In the genomic region with DNA sequence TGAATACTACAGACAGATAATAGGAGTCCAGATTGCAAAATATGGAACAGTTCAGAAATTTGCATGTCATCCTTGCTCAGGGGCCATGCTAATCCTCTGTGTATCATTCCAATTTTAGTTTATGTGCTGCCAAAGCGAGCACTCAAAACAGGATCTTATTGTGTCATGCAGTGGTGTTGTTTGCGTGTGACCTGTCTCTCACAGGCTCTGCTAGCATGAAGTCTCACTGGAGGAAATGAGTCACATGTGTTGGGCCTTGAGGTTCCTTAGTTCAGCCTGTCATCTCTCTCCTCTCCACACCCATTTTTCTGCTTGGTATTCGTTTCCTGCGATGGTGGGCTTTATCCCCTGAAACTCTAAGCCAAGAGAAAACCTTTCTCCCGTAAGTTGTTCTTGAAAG, we compare ENCODE assay signal across 24 mouse cellular contexts.
A peak's percentile ranks its signal among the peaks of the same experiment; 100 is the strongest.
DNase-seq lines count a peak whose midpoint lies in the region; ATAC-seq lines count a peak whose summit lies in the region.
"Had no signal": no experiment of that assay in that cellular context is flagged by ENCODE, and none has a peak within 500 bp of the region (broad histone marks: within the 10 kb centered on the region; RNA-seq: fewer than 3 reads in every experiment).

No protein-coding gene starts in this region.

- H3K9me3 ChIP-seq in heart, embryonic 10.5 days = no peaks in the 10 kb centered on the region
- no peaks in the 10 kb centered on the region for H3K9me3 ChIP-seq in forebrain, embryonic 13.5 days (replicated peaks)
- H3K9me3 ChIP-seq: embryonic facial prominence, embryonic 10.5 days; embryonic facial prominence, embryonic 12.5 days; G1E had no signal

- H3K36me3 ChIP-seq in heart, embryonic 10.5 days = no peaks in the 10 kb centered on the region
- H3K36me3 ChIP-seq in forebrain, embryonic 13.5 days (ENCODE audit: poor library complexity, severe bottlenecking) = no peaks in the 10 kb centered on the region
- H3K36me3 ChIP-seq: embryonic facial prominence, embryonic 12.5 days; G1E had no signal

- no peak for ATAC-seq in forebrain, embryonic 13.5 days
- ATAC-seq: activated CD4-positive, CD25-positive, alpha-beta regulatory T cell, adult 4 months; forebrain, embryonic 14.5 days; forebrain, embryonic 16.5 days; Patski had no signal

- H3K4me1 ChIP-seq in heart, embryonic 10.5 days = no peaks in the 10 kb centered on the region
- no peaks in the 10 kb centered on the region for H3K4me1 ChIP-seq in forebrain, embryonic 13.5 days
- H3K4me1 ChIP-seq: embryonic facial prominence, embryonic 10.5 days; embryonic facial prominence, embryonic 12.5 days had no signal

- peak; percentile 29 for DNase-seq in heart, adult 11 months
- DNase-seq in heart, embryonic 10.5 days (ENCODE audit: low spot score) = no peak
- DNase-seq in lung, postnatal 36 days = peak; percentile 23
- no peak for DNase-seq in lung, postnatal 10 days
- peak; percentile 49 for DNase-seq in 3T3-L1 (ENCODE audit: low read depth, low spot score)
- DNase-seq in CD4-positive helper T cell, adult 2 months (ENCODE audit: low read depth, low spot score) = peak; percentile 15
- no peak for DNase-seq in retina, postnatal 1 day
- DNase-seq: adrenal gland, adult 8-10 months; adrenal gland, postnatal 14 days; adrenal gland, postnatal 36 days; B cell, adult 2 months; cerebellum, adult 11-12 months; cerebellum, adult 2 months; cerebellum, adult 9-10 months; cerebellum, postnatal 10 days; cerebellum, postnatal 25 days had no signal

- H3K4me3 ChIP-seq in heart, embryonic 10.5 days = no peak overlapping the region
- no peak overlapping the region for H3K4me3 ChIP-seq in forebrain, embryonic 13.5 days
- H3K4me3 ChIP-seq: embryonic facial prominence, embryonic 10.5 days; embryonic facial prominence, embryonic 12.5 days had no signal

- 82% methylated on average over 5 of the region's 5 CpGs for WGBS in heart, embryonic 10.5 days
- 88% methylated on average over 5 of the region's 5 CpGs for WGBS in forebrain, embryonic 13.5 days

- no peak overlapping the region for H3K4me2 ChIP-seq in forebrain, embryonic 13.5 days
- H3K4me2 ChIP-seq: embryonic facial prominence, embryonic 12.5 days had no signal

- no peaks in the 10 kb centered on the region for H3K27me3 ChIP-seq in heart, embryonic 10.5 days (ENCODE audit: insufficient read depth, poor library complexity, severe bottlenecking)
- no peaks in the 10 kb centered on the region for H3K27me3 ChIP-seq in forebrain, embryonic 13.5 days
- H3K27me3 ChIP-seq: embryonic facial prominence, embryonic 12.5 days; Patski had no signal

- H3K27ac ChIP-seq in heart, embryonic 10.5 days = no peak overlapping the region
- no peak overlapping the region for H3K27ac ChIP-seq in forebrain, embryonic 13.5 days
- H3K27ac ChIP-seq: embryonic facial prominence, embryonic 10.5 days; embryonic facial prominence, embryonic 12.5 days had no signal

- H3K9ac ChIP-seq in forebrain, embryonic 13.5 days = no peak overlapping the region
- H3K9ac ChIP-seq: embryonic facial prominence, embryonic 12.5 days had no signal

Comparison
In these comparisons a context has a peak if more than half of its experiments do, and no peak if none do; other contexts are left out.
1. DNase-seq: peak in heart, adult 11 months (single experiment), lung, postnatal 36 days (single experiment), 3T3-L1 (single experiment) and CD4-positive helper T cell, adult 2 months (single experiment); none in heart, embryonic 10.5 days (single experiment), lung, postnatal 10 days (single experiment) and retina, postnatal 1 day (single experiment).